Mouse (Mus musculus): Measurements from ENCODE around the gene Matn4.

- TF ChIP-seq GATA1 (IDR thresholded peaks at IDR 0.05; ENCODE audit: low read length) (no peak), TAL1 (IDR thresholded peaks at IDR 0.05; ENCODE audit: low read length) (no peak)
Measured at GRCm38 (mm10) chr2:164386953-164387352, 18.0 kb downstream of the Matn4 start.

Measured in erythroblast, embryonic 14.5 days (primary cell).